Mouse (Mus musculus) bone marrow macrophage, adult 2 months (primary cell): ENCODE measurements around the gene Angptl1.

Experiments used
- CTCF ChIP-seq: IDR thresholded peaks from 2 replicates; pipeline ENCODE4 v1.5.1; 2012; ENCODE audit warnings: low read depth, mild to moderate bottlenecking, low read length, moderate library complexity
- POLR2A ChIP-seq: IDR thresholded peaks from 2 replicates; pipeline ENCODE4 v1.6.1; 2012; ENCODE audit warnings: mild to moderate bottlenecking, low read depth, low read length, borderline replicate concordance

DNA sequence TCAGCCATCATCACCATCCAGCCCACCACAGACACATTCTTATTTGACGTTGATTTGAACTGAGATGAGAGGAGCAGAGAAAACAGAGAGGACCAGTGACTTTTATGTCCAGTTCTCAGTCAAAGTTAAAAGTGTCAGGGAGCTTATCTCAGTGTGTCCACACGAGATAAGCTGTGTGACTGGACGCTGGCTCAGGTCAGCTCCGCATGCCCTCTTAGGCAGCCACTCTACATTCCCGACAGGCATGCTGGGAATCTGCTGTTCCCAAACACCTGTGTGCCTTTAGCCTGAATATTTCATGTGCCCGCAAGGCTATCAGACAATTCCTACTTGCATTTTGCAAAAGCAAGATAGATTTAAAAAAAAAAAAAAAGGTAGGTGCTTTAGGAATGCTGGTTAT is 24.9 kb upstream of the Angptl1 start:
- TF ChIP-seq CTCF (no peak), POLR2A (no peak)
